13 mouse cellular contexts compared by ENCODE assay signal in the genomic region with DNA sequence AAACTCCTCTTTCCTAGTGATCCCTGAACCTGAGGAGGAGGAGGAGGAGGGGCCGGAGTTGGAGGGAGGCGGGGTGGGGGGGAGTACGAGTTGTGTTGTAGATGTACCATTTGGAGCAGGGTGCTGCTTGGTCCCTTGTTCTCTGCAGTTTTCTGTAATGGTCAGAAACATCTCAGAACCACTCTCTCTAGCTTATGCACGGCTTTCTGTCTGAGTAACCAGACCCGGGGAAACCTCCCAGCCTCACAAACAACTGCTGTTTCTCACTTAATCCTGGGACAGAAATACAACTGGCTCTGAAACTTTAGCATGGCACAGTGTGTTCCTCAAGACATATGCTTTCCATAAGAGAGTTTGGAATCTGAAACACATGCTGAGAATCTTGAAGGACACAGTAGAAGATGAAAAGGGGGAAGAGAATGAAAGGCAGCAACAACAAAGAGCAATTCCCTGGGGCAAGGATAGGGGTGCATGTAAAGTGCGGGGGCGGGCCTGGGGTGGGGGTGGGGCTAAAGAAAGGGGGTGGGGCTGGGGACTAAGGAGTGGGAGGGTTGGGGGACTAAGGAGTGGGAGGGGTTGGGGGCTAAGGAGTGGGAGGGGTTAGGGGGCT. TPM values are rescaled to one million over a fixed set of nuclear protein-coding genes. Genes with fewer than 3 reads are reported as not detected.
DNase-seq lines count a peak whose midpoint lies in the region; ATAC-seq and TF ChIP-seq lines count a peak whose summit lies in the region.
"Had no signal": no experiment of that assay in that cellular context is flagged by ENCODE, and none has a peak within 500 bp of the region (broad histone marks: within the 10 kb centered on the region; RNA-seq: fewer than 3 reads in every experiment).

No protein-coding gene starts in this region.

- H3K36me3 ChIP-seq in kidney, adult 2 months (ENCODE audit: control insufficient read depth, insufficient read depth, low read length), result no peaks in the 10 kb centered on the region
- no peaks in the 10 kb centered on the region for H3K36me3 ChIP-seq in forebrain, embryonic 10.5 days (replicated peaks)
- no peaks in the 10 kb centered on the region for H3K36me3 ChIP-seq in limb, embryonic 12.5 days
- H3K36me3 ChIP-seq: intestine, embryonic 15.5 days had no signal

- no peak for DNase-seq in kidney, adult 2 months
- DNase-seq in kidney, postnatal 10 days, result no peak
- peak; percentile 19 for DNase-seq in ZHBTc4 (ENCODE audit: low read depth, low spot score)
- DNase-seq in forebrain, embryonic 10.5 days (ENCODE audit: extremely low spot score, low spot score), result peak; percentile 46
- no peak for DNase-seq in urinary bladder, adult 2 months (ENCODE audit: low spot score)
- DNase-seq in c-Kit-positive CD71-positive TER-119-positive erythroid progenitor cells, embryonic 14.5 days (ENCODE audit: low spot score), result no peak
- no peak for DNase-seq in layer of hippocampus, adult 2 months (ENCODE audit: low spot score in 2 of 2)
- DNase-seq: cerebellum, adult 9-11 months; left cerebral cortex, postnatal 4 days; right cerebral cortex, postnatal 4 days; thymus, postnatal 14 days had no signal

- TF ChIP-seq POLR2A in kidney, adult 2 months (IDR thresholded peaks at IDR 0.05; ENCODE audit: low read depth, low read length), result no peak

- no peaks in the 10 kb centered on the region for H3K9me3 ChIP-seq in forebrain, embryonic 10.5 days
- no peaks in the 10 kb centered on the region for H3K9me3 ChIP-seq in limb, embryonic 12.5 days
- H3K9me3 ChIP-seq: intestine, embryonic 15.5 days had no signal

- H3K4me2 ChIP-seq in limb, embryonic 12.5 days, result peak overlapping the region; percentile 46
- H3K4me2 ChIP-seq: intestine, embryonic 15.5 days had no signal

- WGBS in kidney, adult 2 months, result 25% methylated on average over 7 of the region's 7 CpGs
- 3% methylated on average over 7 of the region's 7 CpGs for WGBS in forebrain, embryonic 10.5 days
- 2% methylated on average over 7 of the region's 7 CpGs for WGBS in limb, embryonic 12.5 days

- no peaks in the 10 kb centered on the region for H3K27me3 ChIP-seq in kidney, adult 2 months (replicated peaks; ENCODE audit: control insufficient read depth, insufficient read depth, low read length)
- no peaks in the 10 kb centered on the region for H3K27me3 ChIP-seq in forebrain, embryonic 10.5 days (ENCODE audit: poor library complexity, severe bottlenecking)
- H3K27me3 ChIP-seq in limb, embryonic 12.5 days, result no peaks in the 10 kb centered on the region
- H3K27me3 ChIP-seq: intestine, embryonic 15.5 days had no signal

- H3K4me1 ChIP-seq in kidney, adult 2 months (ENCODE audit: control insufficient read depth, insufficient read depth, low read length), result peaks cover 4% of the 10 kb centered on the region; the same call in 1 of the 2 replicates
- peaks cover 55% of the 10 kb centered on the region for H3K4me1 ChIP-seq in forebrain, embryonic 10.5 days
- H3K4me1 ChIP-seq in limb, embryonic 12.5 days (replicated peaks), result peaks cover 44% of the 10 kb centered on the region

- no peak overlapping the region for H3K4me3 ChIP-seq in kidney, adult 2 months (ENCODE audit: insufficient read depth, low read depth, low read length)
- H3K4me3 ChIP-seq in forebrain, embryonic 10.5 days, result peak overlapping the region; percentile 38
- H3K4me3 ChIP-seq in limb, embryonic 12.5 days (replicated peaks), result no peak overlapping the region
- no peak overlapping the region for H3K4me3 ChIP-seq in layer of hippocampus, adult 2 months
- H3K4me3 ChIP-seq: intestine, embryonic 15.5 days had no signal

- TF ChIP-seq CTCF in kidney, adult 2 months (conservative IDR thresholded peaks at IDR 0.05; ENCODE audit: insufficient read depth, insufficient read length, low read depth, low read length), result no peak
- no peak for TF ChIP-seq CTCF in layer of hippocampus, adult 2 months (conservative IDR thresholded peaks at IDR 0.05)

- peak overlapping the region; percentile 42 for H3K27ac ChIP-seq in kidney, adult 2 months (ENCODE audit: insufficient read depth, low read depth, low read length)
- peak overlapping the region; percentile 86 for H3K27ac ChIP-seq in forebrain, embryonic 10.5 days
- H3K27ac ChIP-seq in limb, embryonic 12.5 days, result peak overlapping the region; percentile 93
- H3K27ac ChIP-seq in layer of hippocampus, adult 2 months, result no peak overlapping the region
- H3K27ac ChIP-seq: intestine, embryonic 15.5 days had no signal

- peak; percentile 60; the same call in 1 of the 2 replicates for ATAC-seq in limb, embryonic 12.5 days (ENCODE audit: insufficient number of reproducible peaks, insufficient read depth, low FRiP score, low TSS enrichment, low read depth)
- ATAC-seq: intestine, embryonic 15.5 days had no signal

- H3K9ac ChIP-seq in limb, embryonic 12.5 days (replicated peaks), result peak overlapping the region; percentile 31; the same call in 1 of the 2 replicates
- H3K9ac ChIP-seq: intestine, embryonic 15.5 days had no signal

RNA-seq across cellular contexts. Expression of gene Rasl11b, which starts 19.5 kb away (rescaled TPM):
- polyA plus RNA-seq in kidney, adult 2 months (2012; rRNA removed), result 43.1 and 44.9 TPM in 2 replicates
- 27.5 and 29.2 TPM in 2 replicates for polyA plus RNA-seq in forebrain, embryonic 10.5 days (2016; fragmentation: Nextera tagmentation; extraction: Ambion mirVana)
- polyA plus RNA-seq in limb, embryonic 12.5 days (2016; fragmentation: Nextera tagmentation; extraction: Ambion mirVana), result 156 and 176 TPM in 2 replicates
- 88.0 and 114 TPM in 2 replicates for polyA plus RNA-seq in urinary bladder, adult 2 months (2012; rRNA removed)
- 10 to 100 TPM; 65.6 to 75.4 TPM for total RNA-seq in layer of hippocampus, adult 2 months (2021)

Comparison
In these comparisons a context has a peak if more than half of its experiments do, and no peak if none do; other contexts are left out.
1. DNase-seq: peak in ZHBTc4 (single experiment) and forebrain, embryonic 10.5 days (single experiment); none in kidney, adult 2 months (single experiment), kidney, postnatal 10 days (single experiment), urinary bladder, adult 2 months (single experiment), c-Kit-positive CD71-positive TER-119-positive erythroid progenitor cells, embryonic 14.5 days (single experiment) and layer of hippocampus, adult 2 months (0 of 2).